Mouse (Mus musculus) embryonic fibroblast, embryonic 13.5 days (primary cell): ENCODE measurements at regions not wholly inside any gene's neighbourhood (a gene's known extent, or its start where the extent isn't known, plus 50 kb on each side); places are given as distances from the start of the nearest gene placed in this dataset.

Source experiments
- H3K27ac ChIP-seq: 2 replicates; pipeline ENCODE4 v1.5.1; 2012; ENCODE audit warnings: low read length, control low read depth, inconsistent platforms; ENCODE audit not compliant: insufficient read depth
- H3K4me1 ChIP-seq: 2 replicates; pipeline ENCODE4 v1.6.1; 2011; ENCODE audit warnings: low read length; ENCODE audit not compliant: control insufficient read depth, insufficient read depth
- H3K4me3 ChIP-seq: 2 replicates; pipeline ENCODE4 v1.5.1; 2011; ENCODE audit warnings: mild to moderate bottlenecking, control low read depth, low read length; ENCODE audit not compliant: insufficient read depth
- CTCF ChIP-seq: IDR thresholded peaks from 2 replicates; pipeline ENCODE4 v1.5.1; 2011; ENCODE audit warnings: mild to moderate bottlenecking, control low read depth, low read length, moderate library complexity, borderline replicate concordance; ENCODE audit not compliant: insufficient read depth
- POLR2A ChIP-seq: IDR thresholded peaks from 2 replicates; pipeline ENCODE4 v1.6.1; 2011; ENCODE audit warnings: low read depth, mild to moderate bottlenecking, control low read depth, low read length, moderate library complexity

- Histone ChIP-seq H3K4me1 (no peaks in the 10 kb centered on the region), H3K27ac (no peak overlapping the region), H3K4me3 (no peak overlapping the region)
- TF ChIP-seq CTCF (peak; percentile 18; the same call in 1 of the 2 replicates), POLR2A (no peak)
Measured at GRCm38 (mm10) chr6:134320379-134320932, 75.7 kb upstream of the Bcl2l14 start.

DNA sequence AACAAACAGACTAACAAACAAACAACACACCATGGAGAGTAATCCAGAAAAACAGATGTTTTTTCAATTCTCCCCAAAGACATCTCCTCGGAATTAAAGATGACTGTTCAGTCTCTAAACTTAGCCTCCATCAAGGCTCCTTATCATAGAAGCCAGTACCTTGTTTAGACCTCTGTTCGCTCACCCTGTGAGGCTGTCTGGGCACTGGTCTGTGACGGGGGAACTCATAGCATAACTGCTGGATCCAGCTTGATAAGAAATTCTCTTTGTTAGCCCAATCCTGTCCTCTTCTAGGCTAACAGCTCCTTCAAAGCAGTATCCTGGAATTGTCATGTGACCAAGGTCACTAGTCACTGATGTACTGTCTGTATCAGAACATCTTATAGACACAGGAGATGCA, 72.1 kb upstream of the Bcl2l14 start:
- Histone ChIP-seq H3K4me1 (no peaks in the 10 kb centered on the region), H3K4me3 (no peak overlapping the region), H3K27ac (no peak overlapping the region)
- TF ChIP-seq CTCF (no peak), POLR2A (no peak)

DNA sequence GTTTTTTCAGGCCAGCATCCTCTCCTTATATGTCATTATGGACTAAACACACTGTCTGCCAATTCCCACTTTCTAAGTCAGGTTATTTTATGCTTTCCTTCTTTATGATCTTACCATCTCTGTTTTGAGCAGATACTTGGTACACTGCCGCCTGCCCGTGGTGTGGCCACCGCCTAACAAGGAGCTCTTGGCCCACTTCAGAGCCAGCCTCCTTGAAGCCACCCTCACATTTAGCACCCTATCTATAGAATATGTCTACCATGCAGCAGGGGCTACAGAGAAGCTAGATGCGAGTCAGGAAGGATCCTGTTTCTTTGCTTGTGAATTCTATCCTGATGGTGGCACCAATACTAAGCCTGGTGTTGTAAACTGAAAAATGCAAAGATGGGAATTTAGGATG, 70.6 kb upstream of the Bcl2l14 start:
- no peaks in the 10 kb centered on the region for H3K4me1 ChIP-seq
- H3K4me3 ChIP-seq, result no peak overlapping the region
- TF ChIP-seq POLR2A, result no peak
- no peak for TF ChIP-seq CTCF

DNA sequence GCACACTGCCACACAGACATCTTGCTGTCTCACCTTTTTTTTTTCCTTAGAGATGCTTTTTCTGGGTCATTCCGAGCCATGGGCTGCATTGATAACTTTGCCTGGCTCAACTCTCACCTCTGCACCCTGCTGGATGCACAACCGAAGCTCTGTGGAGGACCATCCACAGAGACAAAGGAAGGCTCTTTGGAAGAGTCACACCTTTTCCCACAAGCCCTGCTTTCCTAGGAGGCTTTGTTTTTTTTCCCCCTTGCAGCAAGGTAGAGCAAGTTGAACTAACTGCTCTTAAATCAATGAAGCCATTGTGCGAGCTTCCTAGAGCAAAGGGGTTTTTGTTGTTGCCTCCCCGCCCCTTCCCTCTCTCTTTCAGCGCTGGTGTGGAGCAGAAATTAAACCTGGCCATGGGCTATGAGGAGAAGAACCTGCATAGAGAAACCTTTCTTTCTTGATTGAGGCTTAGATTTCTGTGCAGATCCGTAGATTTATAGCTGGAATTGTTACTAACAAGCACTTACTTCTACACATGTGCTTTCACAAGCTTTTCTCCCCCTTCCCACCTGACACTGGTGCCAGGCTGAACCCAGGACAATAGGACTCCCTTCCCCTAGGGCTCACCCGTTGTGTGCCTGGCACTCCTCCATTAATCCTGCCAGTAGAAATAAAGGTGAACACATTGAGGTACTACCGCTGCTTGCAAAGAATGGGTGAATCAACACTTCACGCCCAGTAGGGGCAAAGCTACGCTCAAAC, 66.4 kb upstream of the Bcl2l14 start:
- no peak overlapping the region for H3K4me3 ChIP-seq
- no peaks in the 10 kb centered on the region for H3K4me1 ChIP-seq
- H3K27ac ChIP-seq, result no peak overlapping the region
- TF ChIP-seq POLR2A, result no peak
- TF ChIP-seq CTCF, result no peak

More for the DNA sequence above, 70.6 kb upstream of the Bcl2l14 start:
- H3K27ac ChIP-seq, result no peak overlapping the region

- no peak overlapping the region for H3K27ac ChIP-seq
- no peak overlapping the region for H3K4me3 ChIP-seq
- TF ChIP-seq POLR2A (no peak), CTCF (no peak)
- H3K4me1 ChIP-seq, result no peaks in the 10 kb centered on the region
Measured at GRCm38 (mm10) chr6:134330300-134330640, 65.8 kb upstream of the Bcl2l14 start.

DNA sequence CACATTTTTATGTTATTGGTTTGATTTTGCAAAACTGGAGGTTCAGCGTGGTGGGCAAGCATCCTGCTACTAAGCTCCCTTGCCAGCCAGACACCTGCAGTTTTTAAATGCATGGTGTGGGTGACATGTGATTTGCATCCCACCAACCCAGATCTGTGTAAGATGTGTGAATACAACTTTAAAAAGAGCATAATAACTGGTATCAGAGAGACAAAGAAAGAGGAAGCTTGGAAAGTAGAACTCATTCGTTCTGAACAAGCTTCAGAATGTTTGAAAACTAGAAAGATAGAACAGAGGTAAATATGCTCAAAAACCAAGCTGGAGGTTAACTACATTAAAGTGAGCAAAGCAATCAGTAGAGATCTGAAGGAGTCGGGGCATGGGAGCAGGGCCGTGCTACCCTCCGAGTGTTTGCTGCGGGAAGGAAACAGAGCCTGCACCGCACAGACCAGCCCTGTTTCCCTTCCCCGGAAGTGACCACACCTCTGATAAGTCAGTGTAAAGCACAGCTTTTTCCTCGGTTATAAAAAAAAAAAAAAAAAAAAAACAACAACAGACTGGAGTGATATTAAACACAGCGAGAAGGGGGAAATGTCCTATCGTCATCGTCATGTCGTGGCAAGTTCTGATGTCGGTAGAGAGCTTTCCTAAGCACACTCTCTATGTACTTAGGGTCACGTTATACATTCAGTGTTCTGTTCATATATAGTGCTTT, 63.2 kb upstream of the Bcl2l14 start:
- no peak overlapping the region for H3K4me3 ChIP-seq
- TF ChIP-seq POLR2A, result no peak
- TF ChIP-seq CTCF, result no peak
- H3K4me1 ChIP-seq, result no peaks in the 10 kb centered on the region

GRCm38 (mm10) chr6:134335711-134336110, 60.4 kb upstream of the Bcl2l14 start:
- TF ChIP-seq CTCF (no peak), POLR2A (no peak)
- Histone ChIP-seq H3K27ac (no peak overlapping the region), H3K4me3 (no peak overlapping the region), H3K4me1 (no peaks in the 10 kb centered on the region)

More for the DNA sequence above, 63.2 kb upstream of the Bcl2l14 start:
- H3K27ac ChIP-seq, result no peak overlapping the region

- H3K27ac ChIP-seq, result no peak overlapping the region
- H3K4me3 ChIP-seq, result no peak overlapping the region
- no peaks in the 10 kb centered on the region for H3K4me1 ChIP-seq
- TF ChIP-seq POLR2A (no peak), CTCF (no peak)
Measured at GRCm38 (mm10) chr6:134342796-134343605, 53.1 kb upstream of the Bcl2l14 start.

DNA sequence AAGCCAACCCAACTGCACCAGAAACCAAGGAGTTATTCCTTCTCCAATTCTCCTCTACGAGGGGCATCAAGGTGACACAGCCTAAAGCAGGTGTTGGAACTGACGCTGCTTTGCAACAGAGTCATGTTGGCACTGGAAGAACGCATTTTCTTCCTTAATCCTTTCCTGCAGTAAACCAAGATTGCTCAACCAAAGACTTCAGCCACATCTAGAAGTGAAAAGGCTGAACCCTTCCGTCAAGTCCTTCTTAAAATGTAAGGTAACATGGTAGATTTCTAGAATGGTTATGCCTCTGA, 52.6 kb upstream of the Bcl2l14 start:
- Histone ChIP-seq H3K27ac (no peak overlapping the region), H3K4me3 (no peak overlapping the region), H3K4me1 (no peaks in the 10 kb centered on the region)
- no peak for TF ChIP-seq CTCF
